Mouse (Mus musculus) MEL (cell line): ENCODE measurements around the gene Slc5a2. TPM values are rescaled to one million over a fixed set of nuclear protein-coding genes. Genes with fewer than 3 reads are reported as not detected.

Experiments used
- DNase-seq: peaks from one replicate; pipeline ENCODE4 v3.0.0; 2011; ENCODE audit warnings: low read depth, low spot score
- H3K27ac ChIP-seq: 2 replicates; pipeline ENCODE4 v1.5.1; 2012; ENCODE audit warnings: low read depth, mild to moderate bottlenecking, control low read depth, low read length, moderate library complexity; ENCODE audit not compliant: control insufficient read depth
- H3K27me3 ChIP-seq, 2 experiments: fragments of 150-350 bp in 1 of 2; sonication (generic) in 1 of 2; 2 replicates each; pipeline ENCODE4 v1.6.1; 2012; ENCODE audit warnings: low read length in 2 of 2, mild to moderate bottlenecking in 2 of 2, improper control_type of control experiment in 1 of 2, moderate library complexity in 1 of 2; ENCODE audit not compliant: insufficient read depth in 2 of 2, control insufficient read depth in 1 of 2
- H3K36me3 ChIP-seq, 2 experiments: 2 replicates each; pipeline ENCODE4 v1.6.1; 2012 to 2014; ENCODE audit warnings: low read length in 2 of 2, improper control_type of control experiment in 1 of 2, inconsistent platforms in 1 of 2, mild to moderate bottlenecking in 1 of 2; ENCODE audit not compliant: insufficient read depth in 2 of 2, control insufficient read depth in 1 of 2
- H3K4me1 ChIP-seq, 2 experiments: fragments of 150-350 bp in 1 of 2; sonication (generic) in 1 of 2; 2 replicates each; pipeline ENCODE4 v1.6.1; 2012; ENCODE audit warnings: low read length in 2 of 2, improper control_type of control experiment in 1 of 2, mild to moderate bottlenecking in 1 of 2; ENCODE audit not compliant: insufficient read depth in 2 of 2, control insufficient read depth in 1 of 2
- H3K4me3 ChIP-seq, 2 experiments: fragments of 150-350 bp in 1 of 2; sonication (generic) in 1 of 2; 2 replicates each; pipeline ENCODE4 v1.5.1; 2012; ENCODE audit warnings: low read depth in 2 of 2, low read length in 2 of 2, mild to moderate bottlenecking in 2 of 2, moderate library complexity in 2 of 2, control low read depth in 1 of 2, improper control_type of control experiment in 1 of 2; ENCODE audit not compliant: control insufficient read depth in 1 of 2, insufficient read depth in 1 of 2
- H3K79me2 ChIP-seq: 2 replicates; pipeline ENCODE4 v1.6.1; 2012; ENCODE audit warnings: mild to moderate bottlenecking, low read length, moderate library complexity; ENCODE audit not compliant: control insufficient read depth, poor library complexity, insufficient read depth
- H3K9ac ChIP-seq: 2 replicates; pipeline ENCODE4 v1.6.1; 2012; ENCODE audit warnings: low read depth, mild to moderate bottlenecking, control low read depth, low read length, moderate library complexity; ENCODE audit not compliant: control insufficient read depth, poor library complexity, severe bottlenecking
- H3K9me3 ChIP-seq: fragments of 150-350 bp; sonication (generic); replicated peaks from 2 replicates; pipeline ENCODE4 v1.6.1; 2012; ENCODE audit warnings: mild to moderate bottlenecking, low read length, improper control_type of control experiment, moderate library complexity; ENCODE audit not compliant: insufficient read depth
- E2F4 ChIP-seq: IDR thresholded peaks from 2 replicates; pipeline ENCODE4 v1.6.1; 2011; ENCODE audit warnings: low read depth, low read length, improper control_type of control experiment, borderline replicate concordance
- GATA1 ChIP-seq: IDR thresholded peaks from 2 replicates; pipeline ENCODE4 v1.6.1; 2011; ENCODE audit warnings: low read depth, low read length, improper control_type of control experiment
- JUND ChIP-seq: IDR thresholded peaks from 2 replicates; pipeline ENCODE4 v1.6.1; 2011; ENCODE audit warnings: low read depth, mild to moderate bottlenecking, improper control_type of control experiment, low read length
- KAT2A ChIP-seq: conservative IDR thresholded peaks from 2 replicates; pipeline ENCODE4 v1.6.1; 2012; ENCODE audit warnings: low read depth, low read length, improper control_type of control experiment, inconsistent platforms
- MAX ChIP-seq: IDR thresholded peaks from 2 replicates; pipeline ENCODE4 v1.6.1; 2011; ENCODE audit warnings: low read length, improper control_type of control experiment
- NRF1 ChIP-seq: IDR thresholded peaks from 2 replicates; pipeline ENCODE4 v1.6.1; 2014; ENCODE audit warnings: low read depth, mild to moderate bottlenecking, inconsistent platforms, low read length, improper control_type of control experiment, moderate library complexity; ENCODE audit not compliant: poor library complexity, insufficient read depth, severe bottlenecking
- POLR2A ChIP-seq, 2 experiments: IDR thresholded peaks; 2 replicates each; pipeline ENCODE4 v1.6.1; 2011 to 2012; ENCODE audit warnings: low read length in 2 of 2, mild to moderate bottlenecking in 2 of 2, control low read depth in 1 of 2, improper control_type of control experiment in 1 of 2, low read depth in 1 of 2, moderate library complexity in 1 of 2; ENCODE audit not compliant: control insufficient read depth in 1 of 2, insufficient read depth in 1 of 2, poor library complexity in 1 of 2
- POLR2AphosphoS2 ChIP-seq: IDR thresholded peaks from 2 replicates; pipeline ENCODE4 v1.6.1; 2011; ENCODE audit warnings: low read length, improper control_type of control experiment
- POLR2AphosphoS5 ChIP-seq: IDR thresholded peaks from 2 replicates; pipeline ENCODE4 v1.6.1; 2012; ENCODE audit warnings: low read depth, borderline replicate concordance, mild to moderate bottlenecking, inconsistent platforms, low read length, moderate library complexity, mixed read lengths
- RCOR1 ChIP-seq: IDR thresholded peaks from 2 replicates; pipeline ENCODE4 v1.6.1; 2012; ENCODE audit warnings: low read depth, mild to moderate bottlenecking, inconsistent platforms, low read length, improper control_type of control experiment
- SIN3A ChIP-seq: IDR thresholded peaks from 2 replicates; pipeline ENCODE4 v1.6.1; 2012; ENCODE audit warnings: low read length, improper control_type of control experiment, inconsistent platforms
- SMC3 ChIP-seq: IDR thresholded peaks from 2 replicates; pipeline ENCODE4 v1.6.1; 2011; ENCODE audit warnings: low read depth, low read length, improper control_type of control experiment
- TAL1 ChIP-seq: IDR thresholded peaks from 2 replicates; pipeline ENCODE4 v1.6.1; 2012; ENCODE audit warnings: mild to moderate bottlenecking, inconsistent platforms, low read length, moderate library complexity, mixed read lengths
- TCF12 ChIP-seq: IDR thresholded peaks from 2 replicates; pipeline ENCODE4 v1.6.1; 2014; ENCODE audit warnings: low read depth, mild to moderate bottlenecking, inconsistent platforms, low read length, improper control_type of control experiment, moderate library complexity
- UBTF ChIP-seq: IDR thresholded peaks from 2 replicates; pipeline ENCODE4 v1.6.1; 2012; ENCODE audit warnings: low read depth, mild to moderate bottlenecking, inconsistent platforms, low read length, improper control_type of control experiment, moderate library complexity, borderline replicate concordance; ENCODE audit not compliant: insufficient read depth
- USF2 ChIP-seq, 2 experiments: IDR thresholded peaks; 2 replicates each; pipeline ENCODE4 v1.6.1; 2011 to 2012; ENCODE audit warnings: improper control_type of control experiment in 2 of 2, low read length in 2 of 2, borderline replicate concordance in 1 of 2, inconsistent platforms in 1 of 2, low read depth in 1 of 2, mild to moderate bottlenecking in 1 of 2; ENCODE audit not compliant: insufficient read depth in 1 of 2
- polyA plus RNA-seq, 2 experiments: library from polyadenylated mRNA; stranded (reverse) in 1 of 2; unstranded in 1 of 2; fragments of >175 nt in 1 of 2; fragments of >200 nt in 1 of 2; gene quantifications; 2 replicates each; pipeline versions ENCODE4 v1.2.1 to v1.2.4; 2012; ENCODE audit warnings: low replicate concordance in 2 of 2, low read depth in 1 of 2; ENCODE audit not compliant: insufficient read length in 2 of 2, insufficient read depth in 1 of 2, missing spikeins in 1 of 2
- total RNA-seq: library from RNA; depleted of rRNA; stranded (reverse); fragments of 300-350 nt; gene quantifications from 2 replicates; pipeline ENCODE4 v1.2.3, GENCODE M21; 2012

Slc5a2 gene
- total and polyA plus RNA-seq, 3 experiments = 0.25 to 0.58 TPM; not detected in 1

DNA sequence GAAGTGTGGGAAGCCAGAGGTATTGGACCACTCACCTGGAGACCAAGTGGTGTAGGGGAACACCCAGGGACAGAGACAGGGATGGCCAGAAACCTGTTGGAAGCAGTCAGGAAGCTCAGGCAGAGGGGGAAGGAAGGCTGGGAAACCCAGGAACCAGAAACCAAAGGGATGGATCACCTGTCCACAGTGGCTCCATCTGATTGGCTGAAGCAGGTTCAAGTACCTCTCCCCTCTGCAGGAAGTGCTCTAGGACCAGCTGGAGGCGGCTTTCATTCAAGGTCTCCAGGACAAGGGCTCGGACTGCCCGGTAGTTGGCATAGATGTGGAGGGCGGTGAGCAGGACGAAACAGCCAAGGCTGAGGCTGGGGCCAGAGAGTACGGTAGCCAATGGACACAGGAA is 10.6 kb downstream of the Slc5a2 start:
- Histone ChIP-seq H3K36me3 (peaks cover 0 to 7% of the 10 kb centered on the region in 2 experiments; a peak in 2 of 4 replicates), H3K4me3 (no peak overlapping the region), H3K27me3 (no peaks in the 10 kb centered on the region), H3K27ac (no peak overlapping the region), H3K4me1 (0 out of 4 replicates have a peak, but pooled peaks cover 0 to under 1% of the 10 kb centered on the region in 2 experiments), H3K9me3 (no peaks in the 10 kb centered on the region), H3K79me2 (no peaks in the 10 kb centered on the region), H3K9ac (no peak overlapping the region)
- TF ChIP-seq SMC3 (no peak), POLR2A (IDR thresholded peaks at IDR 0.05; ENCODE audit: control insufficient read depth in 1 of 2, insufficient read depth in 1 of 2, low read depth in 1 of 2, low read length in 2 of 2, poor library complexity in 1 of 2) (no peak), SIN3A (no peak), UBTF (no peak), TCF12 (no peak), E2F4 (no peak), NRF1 (no peak), MAX (no peak)
- DNase-seq = no peak

DNA sequence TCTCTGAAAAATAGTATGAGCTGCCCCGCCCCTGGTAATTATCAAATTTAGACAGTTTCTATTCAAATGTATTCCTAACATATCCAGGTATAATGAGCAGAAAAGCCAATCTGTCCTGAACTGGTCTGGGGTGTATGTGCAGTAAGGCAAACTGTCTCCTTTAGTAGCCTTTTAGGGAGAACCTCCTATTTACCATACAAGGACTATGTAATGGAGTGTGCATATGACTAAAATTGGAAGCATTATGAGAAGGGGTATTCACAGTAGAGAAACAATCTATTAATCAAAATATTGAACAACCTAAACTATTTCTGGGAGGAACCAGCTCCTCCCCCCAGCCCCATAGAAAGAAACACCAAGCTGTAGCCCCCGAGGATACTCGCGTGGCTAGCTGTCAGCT is 14.3 kb downstream of the Slc5a2 start:
- no peaks in the 10 kb centered on the region for H3K9me3 ChIP-seq
- no peaks in the 10 kb centered on the region for H3K27me3 ChIP-seq
- TF ChIP-seq TAL1 = no peak
- no peak for TF ChIP-seq SIN3A
- TF ChIP-seq RCOR1 = no peak
- TF ChIP-seq KAT2A = no peak
- TF ChIP-seq POLR2AphosphoS5 = no peak
- no peak for TF ChIP-seq MAX
- no peak for TF ChIP-seq JUND
- no peak for TF ChIP-seq TCF12
- no peak for TF ChIP-seq USF2 (IDR thresholded peaks at IDR 0.05; ENCODE audit: borderline replicate concordance in 1 of 2, insufficient read depth in 1 of 2, low read depth in 1 of 2, low read length in 2 of 2)
- no peak for TF ChIP-seq POLR2AphosphoS2
- no peak for TF ChIP-seq GATA1
- TF ChIP-seq NRF1 = no peak
- TF ChIP-seq, all 39 proteins: peak for 0
- no peak for DNase-seq
- no peaks in the 10 kb centered on the region for H3K79me2 ChIP-seq
- H3K27ac ChIP-seq = no peak overlapping the region
- H3K4me1 ChIP-seq = no peaks in the 10 kb centered on the region
- H3K9ac ChIP-seq = no peak overlapping the region
- H3K4me3 ChIP-seq = no peak overlapping the region
- peaks cover 0 to 16% of the 10 kb centered on the region in 2 experiments; a peak in 2 of 4 replicates for H3K36me3 ChIP-seq
